Mouse (Mus musculus): ENCODE data around the gene Ptger3.
A peak's percentile ranks its signal among the peaks of the same experiment; 100 is the strongest.

Ptger3 gene

GRCm38 (mm10) chr3:157566725-157567565 lies at the start of gene Ptger3:
Ptger3 (plus strand) TSS chr3:157566892.
- DNase-seq (ENCODE audit: low spot score) = peak; percentile 56

GRCm38 (mm10) chr3:157517992-157518391 lies 48.7 kb upstream of the Ptger3 start:
- DNase-seq (ENCODE audit: low spot score) = no peak

GRCm38 (mm10) chr3:157520433-157520832 lies 46.3 kb upstream of the Ptger3 start:
- DNase-seq (ENCODE audit: low spot score) = peak; percentile 81

GRCm38 (mm10) chr3:157523834-157524233 lies 42.9 kb upstream of the Ptger3 start:
- no peak for DNase-seq (ENCODE audit: low spot score)

GRCm38 (mm10) chr3:157531585-157531984 lies 35.1 kb upstream of the Ptger3 start:
- DNase-seq (ENCODE audit: low spot score) = no peak

GRCm38 (mm10) chr3:157533964-157534785 lies 32.5 kb upstream of the Ptger3 start, which contains the start of gene Zranb2:
Zranb2 (plus strand) TSS chr3:157534160.
- peak; percentile 95 for DNase-seq (ENCODE audit: low spot score)

GRCm38 (mm10) chr3:157534786-157535415 lies 31.8 kb upstream of the Ptger3 start:
- DNase-seq (ENCODE audit: low spot score) = peak; percentile 49

GRCm38 (mm10) chr3:157549323-157549722 lies 17.4 kb upstream of the Ptger3 start:
- DNase-seq (ENCODE audit: low spot score) = no peak

- DNase-seq (ENCODE audit: low spot score) = no peak
Measured at GRCm38 (mm10) chr3:157549758-157550600, 16.7 kb upstream of the Ptger3 start.

- DNase-seq (ENCODE audit: low spot score) = peak; percentile 81
Measured at GRCm38 (mm10) chr3:157565196-157565595, 1.5 kb upstream of the Ptger3 start.

GRCm38 (mm10) chr3:157567566-157568132 lies 957 bp downstream of the Ptger3 start:
- DNase-seq (ENCODE audit: low spot score) = peak; percentile 22

- no peak for DNase-seq (ENCODE audit: low spot score)
Measured at GRCm38 (mm10) chr3:157572011-157572410, 5.3 kb downstream of the Ptger3 start.

- DNase-seq (ENCODE audit: low spot score) = no peak
Measured at GRCm38 (mm10) chr3:157575441-157576342, 9.0 kb downstream of the Ptger3 start.

GRCm38 (mm10) chr3:157576343-157576722 lies 9.6 kb downstream of the Ptger3 start:
- no peak for DNase-seq (ENCODE audit: low spot score)

- no peak for DNase-seq (ENCODE audit: low spot score)
Measured at GRCm38 (mm10) chr3:157576862-157577261, 10.2 kb downstream of the Ptger3 start.

- DNase-seq (ENCODE audit: low spot score) = no peak
Measured at GRCm38 (mm10) chr3:157578469-157579170, 11.9 kb downstream of the Ptger3 start.

GRCm38 (mm10) chr3:157579376-157579775 lies 12.7 kb downstream of the Ptger3 start:
- no peak for DNase-seq (ENCODE audit: low spot score)

- no peak for DNase-seq (ENCODE audit: low spot score)
Measured at GRCm38 (mm10) chr3:157580299-157580698, 13.6 kb downstream of the Ptger3 start.

- DNase-seq (ENCODE audit: low spot score) = no peak
Measured at GRCm38 (mm10) chr3:157581755-157582154, 15.1 kb downstream of the Ptger3 start.

Measured in embryo, embryonic 10.5 days (tissue).